Mouse (Mus musculus) MEL (cell line): Measurements from ENCODE around the gene Hmgcl. TPM values are rescaled to one million over a fixed set of nuclear protein-coding genes. Genes with fewer than 3 reads are reported as not detected.

Experiments used
- DNase-seq: peaks from one replicate; pipeline ENCODE4 v3.0.0; 2011; ENCODE audit warnings: low read depth, low spot score
- H3K27ac ChIP-seq: 2 replicates; pipeline ENCODE4 v1.5.1; 2012; ENCODE audit warnings: low read depth, mild to moderate bottlenecking, control low read depth, low read length, moderate library complexity; ENCODE audit not compliant: control insufficient read depth
- H3K27me3 ChIP-seq, 2 experiments: fragments of 150-350 bp in 1 of 2; sonication (generic) in 1 of 2; 2 replicates each; pipeline ENCODE4 v1.6.1; 2012; ENCODE audit warnings: low read length in 2 of 2, mild to moderate bottlenecking in 2 of 2, improper control_type of control experiment in 1 of 2, moderate library complexity in 1 of 2; ENCODE audit not compliant: insufficient read depth in 2 of 2, control insufficient read depth in 1 of 2
- H3K36me3 ChIP-seq, 2 experiments: 2 replicates each; pipeline ENCODE4 v1.6.1; 2012 to 2014; ENCODE audit warnings: low read length in 2 of 2, improper control_type of control experiment in 1 of 2, inconsistent platforms in 1 of 2, mild to moderate bottlenecking in 1 of 2; ENCODE audit not compliant: insufficient read depth in 2 of 2, control insufficient read depth in 1 of 2
- H3K4me1 ChIP-seq, 2 experiments: fragments of 150-350 bp in 1 of 2; sonication (generic) in 1 of 2; 2 replicates each; pipeline ENCODE4 v1.6.1; 2012; ENCODE audit warnings: low read length in 2 of 2, improper control_type of control experiment in 1 of 2, mild to moderate bottlenecking in 1 of 2; ENCODE audit not compliant: insufficient read depth in 2 of 2, control insufficient read depth in 1 of 2
- H3K4me3 ChIP-seq, 2 experiments: fragments of 150-350 bp in 1 of 2; sonication (generic) in 1 of 2; 2 replicates each; pipeline ENCODE4 v1.5.1; 2012; ENCODE audit warnings: low read depth in 2 of 2, low read length in 2 of 2, mild to moderate bottlenecking in 2 of 2, moderate library complexity in 2 of 2, control low read depth in 1 of 2, improper control_type of control experiment in 1 of 2; ENCODE audit not compliant: control insufficient read depth in 1 of 2, insufficient read depth in 1 of 2
- H3K79me2 ChIP-seq: 2 replicates; pipeline ENCODE4 v1.6.1; 2012; ENCODE audit warnings: mild to moderate bottlenecking, low read length, moderate library complexity; ENCODE audit not compliant: control insufficient read depth, poor library complexity, insufficient read depth
- H3K9ac ChIP-seq: 2 replicates; pipeline ENCODE4 v1.6.1; 2012; ENCODE audit warnings: low read depth, mild to moderate bottlenecking, control low read depth, low read length, moderate library complexity; ENCODE audit not compliant: control insufficient read depth, poor library complexity, severe bottlenecking
- H3K9me3 ChIP-seq: fragments of 150-350 bp; sonication (generic); replicated peaks from 2 replicates; pipeline ENCODE4 v1.6.1; 2012; ENCODE audit warnings: mild to moderate bottlenecking, low read length, improper control_type of control experiment, moderate library complexity; ENCODE audit not compliant: insufficient read depth
- CHD1 ChIP-seq: IDR thresholded peaks from 2 replicates; pipeline ENCODE4 v1.6.1; 2012; ENCODE audit warnings: low read depth, mild to moderate bottlenecking, inconsistent platforms, low read length, improper control_type of control experiment
- CTCF ChIP-seq, 3 experiments: IDR thresholded peaks in 2 of 3; conservative IDR thresholded peaks in 1 of 3; 2 replicates each; pipeline ENCODE4 v1.5.1; 2011 to 2012; ENCODE audit warnings: low read length in 3 of 3, low read depth in 2 of 3, mild to moderate bottlenecking in 2 of 3, improper control_type of control experiment in 1 of 3, inconsistent platforms in 1 of 3, mixed read lengths in 1 of 3, moderate library complexity in 1 of 3; ENCODE audit not compliant: control insufficient read depth in 1 of 3, insufficient read depth in 1 of 3, poor library complexity in 1 of 3, severe bottlenecking in 1 of 3
- ELF1 ChIP-seq: IDR thresholded peaks from 2 replicates; pipeline ENCODE4 v1.6.1; 2014; ENCODE audit warnings: low read depth, mild to moderate bottlenecking, inconsistent platforms, low read length, improper control_type of control experiment, moderate library complexity
- ETS1 ChIP-seq: IDR thresholded peaks from 2 replicates; pipeline ENCODE4 v1.6.1; 2012; ENCODE audit warnings: low read depth, mild to moderate bottlenecking, inconsistent platforms, low read length, improper control_type of control experiment, moderate library complexity
- GABPA ChIP-seq: IDR thresholded peaks from 2 replicates; pipeline ENCODE4 v1.6.1; 2012; ENCODE audit warnings: low read depth, mild to moderate bottlenecking, inconsistent platforms, low read length, improper control_type of control experiment, moderate library complexity
- GATA1 ChIP-seq: IDR thresholded peaks from 2 replicates; pipeline ENCODE4 v1.6.1; 2011; ENCODE audit warnings: low read depth, low read length, improper control_type of control experiment
- JUND ChIP-seq: IDR thresholded peaks from 2 replicates; pipeline ENCODE4 v1.6.1; 2011; ENCODE audit warnings: low read depth, mild to moderate bottlenecking, improper control_type of control experiment, low read length
- KAT2A ChIP-seq: conservative IDR thresholded peaks from 2 replicates; pipeline ENCODE4 v1.6.1; 2012; ENCODE audit warnings: low read depth, low read length, improper control_type of control experiment, inconsistent platforms
- MAZ ChIP-seq: IDR thresholded peaks from 2 replicates; pipeline ENCODE4 v1.6.1; 2012; ENCODE audit warnings: low read depth, mild to moderate bottlenecking, inconsistent platforms, low read length, improper control_type of control experiment
- MEF2A ChIP-seq: IDR thresholded peaks from 2 replicates; pipeline ENCODE4 v1.6.1; 2014; ENCODE audit warnings: low read depth, mild to moderate bottlenecking, inconsistent platforms, low read length, improper control_type of control experiment; ENCODE audit not compliant: poor library complexity, insufficient replicate concordance, severe bottlenecking; ENCODE audit errors: extremely low read depth
- MXI1 ChIP-seq: IDR thresholded peaks from 2 replicates; pipeline ENCODE4 v1.6.1; 2011; ENCODE audit warnings: mild to moderate bottlenecking, low read depth, low read length, improper control_type of control experiment
- NELFE ChIP-seq: IDR thresholded peaks from 2 replicates; pipeline ENCODE4 v1.6.1; 2011; ENCODE audit warnings: low read depth, low read length, improper control_type of control experiment
- NRF1 ChIP-seq: IDR thresholded peaks from 2 replicates; pipeline ENCODE4 v1.6.1; 2014; ENCODE audit warnings: low read depth, mild to moderate bottlenecking, inconsistent platforms, low read length, improper control_type of control experiment, moderate library complexity; ENCODE audit not compliant: poor library complexity, insufficient read depth, severe bottlenecking
- POLR2A ChIP-seq, 2 experiments: IDR thresholded peaks; 2 replicates each; pipeline ENCODE4 v1.6.1; 2011 to 2012; ENCODE audit warnings: low read length in 2 of 2, mild to moderate bottlenecking in 2 of 2, control low read depth in 1 of 2, improper control_type of control experiment in 1 of 2, low read depth in 1 of 2, moderate library complexity in 1 of 2; ENCODE audit not compliant: control insufficient read depth in 1 of 2, insufficient read depth in 1 of 2, poor library complexity in 1 of 2
- RCOR1 ChIP-seq: IDR thresholded peaks from 2 replicates; pipeline ENCODE4 v1.6.1; 2012; ENCODE audit warnings: low read depth, mild to moderate bottlenecking, inconsistent platforms, low read length, improper control_type of control experiment
- SIN3A ChIP-seq: IDR thresholded peaks from 2 replicates; pipeline ENCODE4 v1.6.1; 2012; ENCODE audit warnings: low read length, improper control_type of control experiment, inconsistent platforms
- TBP ChIP-seq: IDR thresholded peaks from 2 replicates; pipeline ENCODE4 v1.8.0; 2011; ENCODE audit warnings: low read depth, low read length, improper control_type of control experiment
- ZMIZ1 ChIP-seq: IDR thresholded peaks from 2 replicates; pipeline ENCODE4 v1.6.1; 2012; ENCODE audit warnings: low read depth, mild to moderate bottlenecking, inconsistent platforms, low read length, improper control_type of control experiment, moderate library complexity
- ZNF384 ChIP-seq: IDR thresholded peaks from 2 replicates; pipeline ENCODE4 v1.6.1; 2012; ENCODE audit warnings: low read depth, mild to moderate bottlenecking, inconsistent platforms, low read length, improper control_type of control experiment
- polyA plus RNA-seq, 2 experiments: library from polyadenylated mRNA; stranded (reverse) in 1 of 2; unstranded in 1 of 2; fragments of >175 nt in 1 of 2; fragments of >200 nt in 1 of 2; gene quantifications; 2 replicates each; pipeline versions ENCODE4 v1.2.1 to v1.2.4; 2012; ENCODE audit warnings: low replicate concordance in 2 of 2, low read depth in 1 of 2; ENCODE audit not compliant: insufficient read length in 2 of 2, insufficient read depth in 1 of 2, missing spikeins in 1 of 2
- total RNA-seq: library from RNA; depleted of rRNA; stranded (reverse); fragments of 300-350 nt; gene quantifications from 2 replicates; pipeline ENCODE4 v1.2.3, GENCODE M21; 2012

Hmgcl gene
- total and polyA plus RNA-seq, 3 experiments: 48.7 to 66.5 TPM; not detected in 1

DNA sequence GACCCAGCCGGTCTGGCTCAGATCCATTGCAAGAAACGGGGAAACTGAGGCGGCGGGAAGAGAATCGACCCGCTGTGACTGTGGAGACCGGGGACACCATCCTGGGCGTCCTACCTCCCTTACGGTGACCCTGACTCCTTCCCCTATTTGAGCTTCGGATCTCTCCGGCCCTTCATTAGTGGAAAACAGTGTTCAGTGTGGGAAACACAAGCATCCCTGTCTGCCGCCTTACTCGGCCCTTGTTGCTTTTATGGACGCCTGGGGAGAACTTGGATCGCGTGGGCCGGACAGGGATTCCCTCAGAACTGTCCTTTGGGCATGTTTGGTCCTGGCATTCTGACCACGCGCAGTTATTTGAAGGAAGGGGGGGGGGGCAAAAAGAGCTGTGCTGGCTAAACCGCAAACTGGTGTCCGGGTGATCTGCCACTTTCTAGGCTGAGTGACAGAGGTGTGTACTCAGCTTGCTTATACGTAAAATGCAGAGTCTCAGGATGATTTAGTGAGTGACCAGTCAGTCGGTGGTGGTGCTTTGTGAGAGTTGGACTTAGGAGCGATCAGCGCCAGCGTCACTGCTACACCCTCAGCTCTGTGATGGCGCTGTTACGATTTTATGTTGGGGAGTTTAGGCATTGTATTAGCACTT lies 532 bp downstream of the Hmgcl start:
- no peaks in the 10 kb centered on the region for H3K27me3 ChIP-seq

DNA sequence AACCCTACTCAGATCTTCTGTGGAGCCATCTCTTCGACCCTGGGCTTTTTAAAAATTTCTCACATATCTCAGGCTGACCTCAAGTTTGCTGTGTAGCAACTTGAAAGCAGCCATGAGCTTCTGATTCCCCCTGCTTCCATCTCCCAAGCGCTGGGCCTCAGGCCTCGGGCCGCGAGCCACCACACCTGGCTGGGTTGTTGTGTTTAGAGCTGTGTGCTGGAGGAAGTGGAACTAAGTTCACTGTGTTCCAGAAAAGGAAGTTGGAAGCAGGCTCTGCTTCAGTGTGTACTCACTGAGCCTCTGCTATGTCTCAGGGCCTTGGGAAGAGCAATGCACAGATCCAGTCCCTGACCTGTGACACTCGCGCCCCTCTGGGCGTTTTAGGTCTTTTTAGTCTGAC lies 1.9 kb downstream of the Hmgcl start:
- Histone ChIP-seq H3K4me3 (no peak overlapping the region), H3K9me3 (no peaks in the 10 kb centered on the region), H3K4me1 (peaks cover 0 to 8% of the 10 kb centered on the region in 2 experiments; a peak in 3 of 4 replicates), H3K36me3 (peaks cover 3 to 10% of the 10 kb centered on the region in 2 experiments), H3K27ac (no peak overlapping the region), H3K79me2 (peaks cover 17% of the 10 kb centered on the region), H3K9ac (no peak overlapping the region), H3K27me3 (no peaks in the 10 kb centered on the region)
- TF ChIP-seq TBP (no peak), KAT2A (no peak), MXI1 (no peak), ETS1 (no peak), RCOR1 (no peak), ZMIZ1 (no peak), CTCF (IDR thresholded peaks at IDR 0.05 in 2 of 3, conservative IDR thresholded peaks at IDR 0.05 in 1 of 3; ENCODE audit: control insufficient read depth in 1 of 3, insufficient read depth in 1 of 3, low read depth in 2 of 3, low read length in 3 of 3, poor library complexity in 1 of 3, severe bottlenecking in 1 of 3) (no peak), NELFE (no peak), ZNF384 (no peak), CHD1 (no peak), NRF1 (no peak), GATA1 (no peak), ELF1 (no peak), MEF2A (no peak)
- DNase-seq: peak; percentile 46

More for the DNA sequence above, 532 bp downstream of the Hmgcl start:
- Histone ChIP-seq H3K36me3 (peaks cover 3 to 20% of the 10 kb centered on the region in 2 experiments), H3K27ac (peak overlapping the region; percentile 43), H3K9ac (peak overlapping the region; percentile 73), H3K4me1 (peaks cover 7 to 12% of the 10 kb centered on the region in 2 experiments; a peak in 3 of 4 replicates), H3K4me3 (peak overlapping the region; percentile 73 to 81), H3K79me2 (peaks cover 17% of the 10 kb centered on the region), H3K9me3 (no peaks in the 10 kb centered on the region)
- DNase-seq: peak; percentile 54
- TF ChIP-seq SIN3A (peak; percentile 11; the same call in 1 of the 2 replicates), MAZ (peak; percentile 44; the same call in 1 of the 2 replicates), MXI1 (peak; percentile 58; the same call in 1 of the 2 replicates), CHD1 (0 out of 2 replicates have a peak, but pooled peaks have one; percentile 59), JUND (no peak), POLR2A (IDR thresholded peaks at IDR 0.05; ENCODE audit: control insufficient read depth in 1 of 2, insufficient read depth in 1 of 2, low read depth in 1 of 2, low read length in 2 of 2, poor library complexity in 1 of 2) (peak in 1 of 2 experiments; percentile 7; a peak in 2 of 4 replicates), GABPA (no peak)
